Mouse (Mus musculus): ENCODE measurements around the gene Srgap1. TPM values are rescaled to one million over a fixed set of nuclear protein-coding genes. Genes with fewer than 3 reads are reported as not detected.

Srgap1 gene
- polyA plus RNA-seq, 1 experiment from 2014 or later: 1.3 TPM

GRCm38 (mm10) chr10:121853385-121853808 lies 193.7 kb downstream of the Srgap1 start:
- H3K36me3 ChIP-seq (replicated peaks): no peaks in the 10 kb centered on the region
- no peaks in the 10 kb centered on the region for H3K4me1 ChIP-seq (replicated peaks)
- H3K9me3 ChIP-seq (replicated peaks): no peaks in the 10 kb centered on the region
- no peak overlapping the region for H3K4me3 ChIP-seq (replicated peaks)
- H3K27ac ChIP-seq (replicated peaks): no peak overlapping the region
- no peak overlapping the region for H3K4me2 ChIP-seq
- H3K9ac ChIP-seq: no peak overlapping the region
- ATAC-seq (ENCODE audit: insufficient read depth): no peak
- H3K27me3 ChIP-seq: no peaks in the 10 kb centered on the region
- WGBS (ENCODE audit: insufficient replicate concordance): 55% methylated on average over 14 of the region's 14 CpGs

- Histone ChIP-seq H3K27ac (replicated peaks) (no peak overlapping the region), H3K9me3 (replicated peaks) (no peaks in the 10 kb centered on the region), H3K4me1 (replicated peaks) (no peaks in the 10 kb centered on the region), H3K27me3 (no peaks in the 10 kb centered on the region), H3K4me2 (no peak overlapping the region), H3K4me3 (replicated peaks) (no peak overlapping the region), H3K9ac (no peak overlapping the region), H3K36me3 (replicated peaks) (no peaks in the 10 kb centered on the region)
- no peak for ATAC-seq (ENCODE audit: insufficient read depth)
- WGBS (ENCODE audit: insufficient replicate concordance): 33% methylated on average over 2 of the region's 2 CpGs
Measured at GRCm38 (mm10) chr10:121849496-121849895, 197.6 kb downstream of the Srgap1 start.

DNA sequence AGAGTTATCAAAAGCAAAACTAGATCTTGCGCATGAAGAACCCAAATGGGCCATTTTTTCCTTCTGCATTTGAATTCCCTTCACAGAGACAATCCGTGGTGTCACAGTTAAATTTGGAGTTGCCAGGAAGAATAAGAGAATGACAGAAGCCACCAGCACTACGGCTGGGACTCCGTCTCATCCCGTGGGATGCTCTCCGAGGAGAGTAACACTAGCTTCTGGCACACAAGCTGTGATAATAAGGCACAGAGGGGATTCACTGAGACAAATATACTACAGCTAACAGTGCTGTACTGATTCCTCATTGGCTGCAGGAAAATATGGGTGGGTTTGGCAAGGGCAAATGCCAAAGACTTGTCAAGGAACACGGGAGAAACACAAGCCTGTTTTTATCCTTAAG lies 201.4 kb downstream of the Srgap1 start:
- Histone ChIP-seq H3K9me3 (replicated peaks) (no peaks in the 10 kb centered on the region), H3K4me1 (replicated peaks) (no peaks in the 10 kb centered on the region), H3K36me3 (replicated peaks) (no peaks in the 10 kb centered on the region), H3K27ac (replicated peaks) (no peak overlapping the region), H3K4me2 (no peak overlapping the region), H3K27me3 (no peaks in the 10 kb centered on the region), H3K9ac (no peak overlapping the region), H3K4me3 (replicated peaks) (no peak overlapping the region)
- WGBS (ENCODE audit: insufficient replicate concordance): 58% methylated on average over 7 of the region's 7 CpGs
- no peak for ATAC-seq (ENCODE audit: insufficient read depth)

DNA sequence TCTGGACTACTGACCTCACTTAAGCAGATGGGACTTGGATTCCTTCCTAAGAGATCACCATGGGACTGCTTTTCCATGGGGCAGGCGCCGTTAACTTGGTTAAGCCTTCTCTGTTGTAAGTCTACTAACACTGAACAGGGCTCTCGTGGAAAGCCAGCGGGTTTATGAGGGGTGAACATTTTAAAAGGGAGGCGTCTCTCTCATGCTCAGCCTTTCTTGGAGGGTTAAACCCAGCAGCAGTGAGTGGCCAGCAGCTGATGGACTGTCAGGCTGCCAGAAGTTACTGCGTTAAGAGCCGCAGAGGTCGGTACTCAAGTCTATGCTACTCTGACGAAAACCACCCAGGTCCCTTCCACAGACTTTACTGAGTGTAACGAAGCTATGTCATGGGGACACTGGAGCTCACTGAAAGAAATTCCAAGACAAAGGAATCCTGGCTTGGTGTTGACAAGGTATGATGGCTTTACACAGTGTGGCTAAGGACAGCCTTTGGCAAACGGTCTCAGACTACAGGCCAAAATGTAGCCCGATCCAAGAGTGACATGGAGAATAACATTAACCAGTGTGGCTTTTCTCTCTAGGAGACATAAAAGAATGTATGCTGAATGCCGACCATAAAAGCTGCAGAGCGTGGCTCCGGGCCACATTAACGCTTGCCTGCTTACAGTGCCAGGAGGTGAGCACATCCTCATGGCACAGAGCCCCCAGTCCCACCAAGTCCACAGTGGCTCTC lies 209.8 kb downstream of the Srgap1 start:
- no peak overlapping the region for H3K9ac ChIP-seq
- no peak overlapping the region for H3K4me3 ChIP-seq (replicated peaks)
- no peaks in the 10 kb centered on the region for H3K4me1 ChIP-seq (replicated peaks)
- H3K27ac ChIP-seq (replicated peaks): no peak overlapping the region
- H3K9me3 ChIP-seq (replicated peaks): no peaks in the 10 kb centered on the region
- no peaks in the 10 kb centered on the region for H3K36me3 ChIP-seq (replicated peaks)
- H3K27me3 ChIP-seq: no peaks in the 10 kb centered on the region
- 75% methylated on average over 16 of the region's 16 CpGs for WGBS (ENCODE audit: insufficient replicate concordance)
- no peak overlapping the region for H3K4me2 ChIP-seq
- no peak for ATAC-seq (ENCODE audit: insufficient read depth)

- Histone ChIP-seq H3K4me3 (replicated peaks) (no peak overlapping the region), H3K27me3 (no peaks in the 10 kb centered on the region), H3K9me3 (replicated peaks) (no peaks in the 10 kb centered on the region), H3K4me1 (replicated peaks) (no peaks in the 10 kb centered on the region), H3K36me3 (replicated peaks) (no peaks in the 10 kb centered on the region), H3K4me2 (no peak overlapping the region), H3K27ac (replicated peaks) (no peak overlapping the region), H3K9ac (no peak overlapping the region)
- no peak for ATAC-seq (ENCODE audit: insufficient read depth)
- WGBS (ENCODE audit: insufficient replicate concordance): 68% methylated on average over 18 of the region's 18 CpGs
Measured at GRCm38 (mm10) chr10:121836507-121837165, 210.5 kb downstream of the Srgap1 start.

GRCm38 (mm10) chr10:121833443-121833842 lies 213.7 kb downstream of the Srgap1 start:
- Histone ChIP-seq H3K4me3 (replicated peaks) (no peak overlapping the region), H3K9ac (no peak overlapping the region), H3K4me1 (replicated peaks) (no peaks in the 10 kb centered on the region), H3K36me3 (replicated peaks) (no peaks in the 10 kb centered on the region), H3K27me3 (no peaks in the 10 kb centered on the region), H3K9me3 (replicated peaks) (no peaks in the 10 kb centered on the region), H3K27ac (replicated peaks) (no peak overlapping the region), H3K4me2 (no peak overlapping the region)
- 71% methylated on average over 5 of the region's 5 CpGs for WGBS (ENCODE audit: insufficient replicate concordance)
- ATAC-seq (ENCODE audit: insufficient read depth): no peak

- Histone ChIP-seq H3K9me3 (replicated peaks) (no peaks in the 10 kb centered on the region), H3K9ac (no peak overlapping the region), H3K27ac (replicated peaks) (no peak overlapping the region), H3K4me2 (no peak overlapping the region), H3K4me3 (replicated peaks) (no peak overlapping the region), H3K4me1 (replicated peaks) (no peaks in the 10 kb centered on the region), H3K36me3 (replicated peaks) (no peaks in the 10 kb centered on the region), H3K27me3 (no peaks in the 10 kb centered on the region)
- WGBS (ENCODE audit: insufficient replicate concordance): 66% methylated on average over 29 of the region's 29 CpGs
- ATAC-seq (ENCODE audit: insufficient read depth): no peak
Measured at GRCm38 (mm10) chr10:121830335-121831307, 216.5 kb downstream of the Srgap1 start.

GRCm38 (mm10) chr10:121829800-121830303 lies 217.3 kb downstream of the Srgap1 start:
- Histone ChIP-seq H3K27ac (replicated peaks) (no peak overlapping the region), H3K9ac (no peak overlapping the region), H3K27me3 (no peaks in the 10 kb centered on the region), H3K9me3 (replicated peaks) (no peaks in the 10 kb centered on the region), H3K36me3 (replicated peaks) (no peaks in the 10 kb centered on the region), H3K4me3 (replicated peaks) (no peak overlapping the region), H3K4me2 (no peak overlapping the region), H3K4me1 (replicated peaks) (no peaks in the 10 kb centered on the region)
- ATAC-seq (ENCODE audit: insufficient read depth): no peak
- 23% methylated on average over 5 of the region's 5 CpGs for WGBS (ENCODE audit: insufficient replicate concordance)

GRCm38 (mm10) chr10:121829034-121829433 lies 218.1 kb downstream of the Srgap1 start:
- Histone ChIP-seq H3K4me2 (no peak overlapping the region), H3K4me1 (replicated peaks) (no peaks in the 10 kb centered on the region), H3K36me3 (replicated peaks) (no peaks in the 10 kb centered on the region), H3K27me3 (no peaks in the 10 kb centered on the region), H3K27ac (replicated peaks) (no peak overlapping the region), H3K4me3 (replicated peaks) (no peak overlapping the region), H3K9ac (no peak overlapping the region), H3K9me3 (replicated peaks) (no peaks in the 10 kb centered on the region)
- WGBS (ENCODE audit: insufficient replicate concordance): 63% methylated on average over 6 of the region's 6 CpGs
- no peak for ATAC-seq (ENCODE audit: insufficient read depth)

- Histone ChIP-seq H3K36me3 (replicated peaks) (no peaks in the 10 kb centered on the region), H3K9me3 (replicated peaks) (no peaks in the 10 kb centered on the region), H3K4me1 (replicated peaks) (no peaks in the 10 kb centered on the region), H3K4me3 (replicated peaks) (no peak overlapping the region), H3K27ac (replicated peaks) (no peak overlapping the region), H3K4me2 (no peak overlapping the region), H3K9ac (no peak overlapping the region), H3K27me3 (no peaks in the 10 kb centered on the region)
- 42% methylated on average over 5 of the region's 5 CpGs for WGBS (ENCODE audit: insufficient replicate concordance)
- ATAC-seq (ENCODE audit: insufficient read depth): no peak
Measured at GRCm38 (mm10) chr10:121822674-121823073, 224.4 kb downstream of the Srgap1 start.

DNA sequence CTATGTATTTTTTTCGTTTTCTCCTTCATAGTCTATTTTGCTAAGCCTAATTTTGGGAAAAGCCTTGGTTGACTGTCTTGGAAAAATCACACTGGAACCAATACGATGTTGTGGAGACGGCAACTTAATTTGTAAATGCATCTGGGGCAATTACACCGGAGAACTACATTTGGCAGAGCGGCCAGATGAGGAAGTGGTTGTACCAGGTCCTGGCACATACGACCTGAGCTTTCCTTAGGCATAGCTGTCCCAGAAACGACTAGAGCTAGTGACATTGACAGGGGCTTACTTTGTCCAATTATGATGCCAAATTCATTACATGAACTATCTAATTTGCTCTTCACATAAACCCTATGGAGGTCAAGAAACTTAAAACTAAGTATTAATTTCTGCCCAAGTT lies 226.3 kb downstream of the Srgap1 start:
- H3K4me3 ChIP-seq (replicated peaks): no peak overlapping the region
- no peak overlapping the region for H3K9ac ChIP-seq
- ATAC-seq (ENCODE audit: insufficient read depth): no peak
- no peak overlapping the region for H3K4me2 ChIP-seq
- no peaks in the 10 kb centered on the region for H3K36me3 ChIP-seq (replicated peaks)
- H3K9me3 ChIP-seq (replicated peaks): no peaks in the 10 kb centered on the region
- no peaks in the 10 kb centered on the region for H3K27me3 ChIP-seq
- no peaks in the 10 kb centered on the region for H3K4me1 ChIP-seq (replicated peaks)
- H3K27ac ChIP-seq (replicated peaks): no peak overlapping the region
- WGBS (ENCODE audit: insufficient replicate concordance): 60% methylated on average over 7 of the region's 7 CpGs

All from liver, embryonic 15.5 days (tissue).